Mouse (Mus musculus): ENCODE measurements around the gene Ptgdr2. TPM values are rescaled to one million over a fixed set of nuclear protein-coding genes. Genes with fewer than 3 reads are reported as not detected.

The Ptgdr2 gene
- polyA plus RNA-seq, 1 experiment from 2014 or later, result not detected

DNA sequence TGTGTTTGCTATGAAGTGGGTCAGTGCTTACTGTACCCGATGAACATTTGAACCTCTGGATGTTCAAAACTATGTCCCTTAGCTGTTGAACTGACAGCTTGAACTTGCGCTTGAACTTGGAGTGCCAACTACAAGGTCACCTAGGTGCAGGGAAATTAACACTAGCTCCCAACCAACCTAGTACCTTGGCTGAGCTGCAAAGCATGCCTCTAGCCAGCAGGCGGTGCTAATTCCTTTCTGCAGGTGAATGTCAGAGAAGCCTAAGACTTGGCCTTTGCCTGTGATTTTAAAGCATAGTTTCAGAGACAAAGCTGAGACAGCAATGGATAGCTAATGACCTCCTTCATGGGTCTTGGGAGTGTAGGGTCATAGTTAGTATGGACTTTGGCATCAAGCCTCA is 29.1 kb upstream of the Ptgdr2 start:
- Histone ChIP-seq H3K27ac (no peak overlapping the region), H3K27me3 (no peaks in the 10 kb centered on the region), H3K4me1 (replicated peaks) (peaks cover 8% of the 10 kb centered on the region), H3K9ac (no peak overlapping the region), H3K36me3 (peaks cover 50% of the 10 kb centered on the region), H3K9me3 (replicated peaks) (no peaks in the 10 kb centered on the region), H3K4me3 (replicated peaks) (no peak overlapping the region), H3K4me2 (no peak overlapping the region)
- DNase-seq (peak; percentile 22), ATAC-seq (ENCODE audit: low read depth) (0 out of 2 replicates have a peak, but pooled peaks have one; percentile 27)
- WGBS (ENCODE audit: insufficient replicate concordance), result 54% methylated on average over 3 of the region's 3 CpGs

DNA sequence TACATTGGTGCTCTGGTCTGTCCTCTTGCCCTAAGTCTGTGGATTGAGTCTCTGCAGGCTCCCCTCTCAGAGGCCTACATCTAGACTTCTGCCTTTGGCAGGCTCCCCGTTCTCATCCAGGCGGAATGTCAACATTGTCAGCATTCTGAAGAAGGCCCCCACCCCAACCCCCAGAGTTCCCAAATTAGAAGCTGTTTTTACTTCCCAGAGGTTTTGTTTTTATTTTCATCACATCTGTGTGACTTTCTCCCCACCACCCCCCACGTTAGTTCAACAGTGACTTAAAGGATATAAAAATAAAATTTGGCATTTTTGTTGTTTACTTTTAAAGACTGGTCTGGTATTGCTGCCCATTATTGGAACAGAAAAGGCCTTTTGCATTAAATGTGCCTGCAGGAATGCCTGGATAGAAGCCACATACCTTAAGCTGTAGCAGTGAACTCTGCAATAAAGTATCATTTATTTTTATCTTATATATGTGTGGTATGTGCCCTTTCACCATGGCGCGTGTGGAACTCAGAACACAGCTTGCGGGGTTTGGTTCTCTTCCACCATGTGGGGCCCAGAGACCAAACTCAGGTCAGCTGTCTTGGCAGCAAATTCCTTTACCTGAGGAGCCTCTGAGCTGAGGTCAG is 27.8 kb upstream of the Ptgdr2 start:
- peaks cover 37% of the 10 kb centered on the region for H3K36me3 ChIP-seq
- H3K4me1 ChIP-seq (replicated peaks), result peaks cover 6% of the 10 kb centered on the region
- no peaks in the 10 kb centered on the region for H3K9me3 ChIP-seq (replicated peaks)
- no peaks in the 10 kb centered on the region for H3K27me3 ChIP-seq
- H3K27ac ChIP-seq, result peak overlapping the region; percentile 2
- H3K4me2 ChIP-seq, result no peak overlapping the region
- 77% methylated on average over 6 of the region's 6 CpGs for WGBS (ENCODE audit: insufficient replicate concordance)
- ATAC-seq (ENCODE audit: low read depth) (no peak), DNase-seq (no peak)
- no peak overlapping the region for H3K4me3 ChIP-seq (replicated peaks)
- H3K9ac ChIP-seq, result no peak overlapping the region

DNA sequence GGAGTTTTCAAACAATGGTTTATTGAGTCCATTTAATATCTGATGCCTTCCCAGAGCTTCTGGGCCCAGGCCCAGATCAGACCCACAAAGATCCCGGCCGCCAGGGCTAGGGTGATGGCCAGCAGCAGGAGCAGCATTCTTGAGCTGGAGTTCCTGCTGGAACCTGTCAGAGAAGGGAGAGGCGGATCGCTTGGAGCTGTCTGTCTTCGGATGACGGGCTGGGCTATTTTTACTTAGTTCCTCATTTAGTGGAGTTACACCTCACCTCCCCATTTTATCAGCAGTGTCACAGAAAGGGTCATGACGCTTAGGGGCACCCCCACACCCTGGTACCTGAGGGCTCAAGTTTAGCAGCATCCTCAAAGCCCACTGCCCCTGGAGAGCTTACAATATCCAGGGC is 22.7 kb upstream of the Ptgdr2 start:
- peaks cover 6% of the 10 kb centered on the region for H3K4me1 ChIP-seq (replicated peaks)
- WGBS (ENCODE audit: insufficient replicate concordance), result 13% methylated on average over 7 of the region's 7 CpGs
- no peak overlapping the region for H3K4me3 ChIP-seq (replicated peaks)
- H3K27me3 ChIP-seq, result peaks cover 9% of the 10 kb centered on the region; the same call in 1 of the 2 replicates
- H3K4me2 ChIP-seq, result no peak overlapping the region
- H3K36me3 ChIP-seq, result no peaks in the 10 kb centered on the region
- H3K9ac ChIP-seq, result no peak overlapping the region
- DNase-seq (no peak), ATAC-seq (ENCODE audit: low read depth) (no peak)
- no peaks in the 10 kb centered on the region for H3K9me3 ChIP-seq (replicated peaks)
- H3K27ac ChIP-seq, result no peak overlapping the region

DNA sequence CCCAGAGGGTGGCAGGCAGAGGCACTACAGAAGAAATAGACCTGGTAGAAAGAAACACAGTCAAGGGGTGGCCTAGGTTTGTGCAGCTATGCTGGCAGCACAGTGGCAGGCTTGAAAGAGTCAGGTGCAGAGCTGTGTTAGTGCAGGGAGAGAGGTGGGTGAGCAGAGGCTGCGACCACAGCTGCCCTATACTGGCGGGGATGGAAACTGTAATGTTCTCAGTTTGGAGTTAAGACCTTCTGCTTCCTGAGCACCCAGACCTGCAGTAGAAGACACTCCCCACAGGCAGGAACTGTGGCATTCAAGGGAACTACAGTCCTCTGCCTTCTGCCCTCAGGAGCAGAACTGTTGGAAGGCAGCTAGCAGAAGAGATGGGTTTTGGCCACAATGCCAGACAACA is 22.1 kb upstream of the Ptgdr2 start:
- no peak for ATAC-seq (ENCODE audit: low read depth)
- H3K9ac ChIP-seq, result no peak overlapping the region
- 32% methylated on average over 2 of the region's 2 CpGs for WGBS (ENCODE audit: insufficient replicate concordance)

DNA sequence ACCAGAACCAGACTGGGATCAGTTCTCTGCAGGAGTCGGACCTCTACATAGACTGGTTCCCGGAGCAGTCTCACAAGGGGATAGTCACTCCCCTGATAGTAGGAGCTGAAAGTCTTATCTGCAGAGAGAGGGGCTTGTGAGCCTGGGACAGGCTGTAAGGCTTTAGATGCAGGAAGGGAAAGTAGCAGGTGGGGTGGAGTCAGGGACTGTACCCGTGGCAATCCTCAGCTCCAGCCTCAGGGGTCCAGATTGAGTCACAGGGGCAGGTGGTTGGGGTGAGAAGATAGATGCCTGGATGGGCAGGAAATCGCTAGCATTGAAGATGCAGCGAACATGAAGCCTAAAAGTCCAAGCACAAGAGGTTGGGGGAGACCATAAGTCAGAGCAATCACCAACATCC is 20.5 kb upstream of the Ptgdr2 start:
- Histone ChIP-seq H3K27me3 (peaks cover 9% of the 10 kb centered on the region; the same call in 1 of the 2 replicates), H3K4me1 (replicated peaks) (peaks cover 6% of the 10 kb centered on the region), H3K36me3 (no peaks in the 10 kb centered on the region), H3K4me3 (replicated peaks) (no peak overlapping the region), H3K9me3 (replicated peaks) (no peaks in the 10 kb centered on the region), H3K9ac (no peak overlapping the region), H3K27ac (no peak overlapping the region), H3K4me2 (no peak overlapping the region)
- DNase-seq, result no peak
- 34% methylated on average over 5 of the region's 5 CpGs for WGBS (ENCODE audit: insufficient replicate concordance)
- no peak for ATAC-seq (ENCODE audit: low read depth)

More for the DNA sequence above, 22.1 kb upstream of the Ptgdr2 start:
- Histone ChIP-seq H3K4me1 (replicated peaks) (peaks cover 6% of the 10 kb centered on the region), H3K4me3 (replicated peaks) (no peak overlapping the region), H3K9me3 (replicated peaks) (no peaks in the 10 kb centered on the region), H3K27ac (no peak overlapping the region), H3K36me3 (no peaks in the 10 kb centered on the region), H3K27me3 (peaks cover 9% of the 10 kb centered on the region; the same call in 1 of the 2 replicates), H3K4me2 (no peak overlapping the region)
- DNase-seq, result no peak

DNA sequence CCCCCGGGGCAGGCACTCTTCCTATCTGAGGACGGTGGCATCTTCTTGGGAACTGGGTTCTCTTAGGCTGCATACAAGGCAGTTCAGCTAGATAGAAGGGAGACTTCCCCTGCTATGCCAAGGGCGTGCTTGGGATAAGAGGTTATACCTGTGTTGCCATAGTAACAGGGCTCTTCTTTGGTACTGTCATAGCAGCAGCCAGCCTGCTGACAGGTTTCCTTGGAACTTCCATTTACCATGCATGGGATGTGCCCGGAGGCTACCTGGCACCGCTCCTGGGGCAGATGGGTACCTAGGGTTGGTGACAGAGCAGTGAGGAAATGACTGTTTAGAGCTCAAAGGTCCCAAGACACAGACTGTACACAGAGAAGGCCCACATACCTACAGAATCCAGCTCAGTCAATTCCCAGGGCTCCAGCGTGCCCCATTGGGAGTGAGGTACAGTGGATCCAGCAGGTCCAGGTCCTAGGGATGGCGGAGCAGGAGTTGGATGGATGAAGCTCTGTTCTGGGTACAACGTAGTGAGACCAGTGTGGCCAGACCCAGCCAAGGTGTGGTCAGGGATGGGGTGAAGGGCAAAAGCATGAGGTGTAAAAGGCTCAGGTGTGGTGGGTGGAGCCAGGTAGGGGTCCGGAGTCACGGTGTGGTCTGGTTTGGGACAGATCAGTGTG is 18.5 kb upstream of the Ptgdr2 start:
- H3K4me1 ChIP-seq (replicated peaks), result peaks cover 6% of the 10 kb centered on the region

DNA sequence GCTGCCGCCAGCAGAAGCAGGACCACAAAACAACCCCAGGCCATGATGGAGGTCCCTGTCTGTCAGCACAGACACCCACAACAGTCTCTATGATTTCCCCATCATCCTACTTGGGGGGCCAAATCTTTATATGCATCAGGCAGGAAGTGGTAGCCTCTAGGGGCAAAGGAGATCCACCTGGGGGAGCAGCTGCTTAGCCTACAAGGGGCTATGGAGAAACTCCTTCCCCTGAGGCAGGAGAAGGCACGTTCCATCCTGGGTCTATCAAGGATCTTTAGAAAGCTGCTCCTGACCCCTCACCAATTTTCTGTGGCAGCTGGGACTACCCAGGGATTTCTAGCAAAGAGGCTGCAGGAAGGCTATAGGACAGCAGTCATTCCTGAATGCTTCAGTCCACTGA is 16.4 kb upstream of the Ptgdr2 start, which contains the start of gene Zp1:
Zp1 (minus strand) TSS at position 101 of the 400 bp plus-strand sequence.
- Histone ChIP-seq H3K27me3 (no peaks in the 10 kb centered on the region), H3K4me2 (no peak within 1 kb of the TSS), H3K4me1 (replicated peaks) (peaks cover 6% of the 10 kb centered on the region), H3K4me3 (replicated peaks) (no peak within 1 kb of the TSS), H3K9me3 (replicated peaks) (no peaks in the 10 kb centered on the region), H3K36me3 (no peaks in the 10 kb centered on the region), H3K27ac (no peak within 1 kb of the TSS), H3K9ac (no peak within 1 kb of the TSS)
- WGBS (ENCODE audit: insufficient replicate concordance), result 58% methylated on average over 2 of the region's 2 CpGs
- no peak for DNase-seq
- no peak for ATAC-seq (ENCODE audit: low read depth)

More for the DNA sequence above, 18.5 kb upstream of the Ptgdr2 start:
- Histone ChIP-seq H3K27me3 (peaks cover 9% of the 10 kb centered on the region; the same call in 1 of the 2 replicates), H3K9me3 (replicated peaks) (no peaks in the 10 kb centered on the region), H3K4me2 (no peak overlapping the region), H3K4me3 (replicated peaks) (no peak overlapping the region), H3K36me3 (no peaks in the 10 kb centered on the region), H3K27ac (no peak overlapping the region), H3K9ac (no peak overlapping the region)
- ATAC-seq (ENCODE audit: low read depth) (no peak), DNase-seq (no peak)
- WGBS (ENCODE audit: insufficient replicate concordance), result 78% methylated on average over 10 of the region's 10 CpGs

DNA sequence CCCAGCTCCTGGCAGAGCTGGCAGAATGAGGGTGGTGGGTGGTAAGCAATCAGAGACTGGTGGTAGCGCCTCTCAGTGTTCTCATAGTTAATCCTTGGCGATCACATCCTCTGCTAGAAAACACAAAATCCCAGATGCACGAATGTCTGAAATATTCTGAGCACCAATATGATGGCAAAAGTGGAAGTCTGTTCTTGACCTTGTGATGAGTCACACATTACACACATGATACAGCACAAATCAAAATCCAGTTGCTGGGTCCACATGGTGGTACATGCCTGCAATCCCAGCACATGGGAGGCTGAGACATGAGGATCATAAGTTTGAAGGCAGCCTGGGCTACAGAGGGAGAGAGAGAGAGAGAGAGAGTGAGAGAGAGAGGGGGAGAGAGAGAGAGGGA is 15.9 kb upstream of the Ptgdr2 start:
- H3K4me3 ChIP-seq (replicated peaks), result no peak overlapping the region
- ATAC-seq (ENCODE audit: low read depth) (no peak), DNase-seq (no peak)
- H3K27ac ChIP-seq, result no peak overlapping the region
- H3K9me3 ChIP-seq (replicated peaks), result no peaks in the 10 kb centered on the region
- H3K4me1 ChIP-seq (replicated peaks), result peaks cover 5% of the 10 kb centered on the region
- no peaks in the 10 kb centered on the region for H3K36me3 ChIP-seq
- 54% methylated on average over 3 of the region's 3 CpGs for WGBS (ENCODE audit: insufficient replicate concordance)
- H3K27me3 ChIP-seq, result no peaks in the 10 kb centered on the region
- no peak overlapping the region for H3K4me2 ChIP-seq
- H3K9ac ChIP-seq, result no peak overlapping the region

DNA sequence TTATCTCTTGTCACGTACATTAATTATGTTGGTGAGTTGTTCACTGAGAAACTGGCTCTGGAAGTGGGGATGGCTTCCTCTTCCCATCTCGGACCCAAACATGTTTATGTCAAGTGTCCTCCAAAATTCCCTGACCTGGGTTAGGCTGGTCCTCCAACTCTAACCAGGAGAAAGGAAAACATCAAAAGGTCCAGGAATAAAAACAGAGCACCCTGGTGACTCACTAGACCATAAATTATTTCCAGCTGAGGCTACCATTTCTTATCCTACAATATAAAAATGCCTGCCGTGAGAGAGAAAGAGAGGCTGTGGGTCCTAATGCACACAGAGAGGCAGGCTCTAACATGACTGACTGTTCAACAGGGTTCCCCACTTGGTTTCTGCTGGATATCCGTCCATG is 12.7 kb upstream of the Ptgdr2 start:
- no peaks in the 10 kb centered on the region for H3K9me3 ChIP-seq (replicated peaks)
- 46% methylated on average over 4 of the region's 4 CpGs for WGBS (ENCODE audit: insufficient replicate concordance)

DNA sequence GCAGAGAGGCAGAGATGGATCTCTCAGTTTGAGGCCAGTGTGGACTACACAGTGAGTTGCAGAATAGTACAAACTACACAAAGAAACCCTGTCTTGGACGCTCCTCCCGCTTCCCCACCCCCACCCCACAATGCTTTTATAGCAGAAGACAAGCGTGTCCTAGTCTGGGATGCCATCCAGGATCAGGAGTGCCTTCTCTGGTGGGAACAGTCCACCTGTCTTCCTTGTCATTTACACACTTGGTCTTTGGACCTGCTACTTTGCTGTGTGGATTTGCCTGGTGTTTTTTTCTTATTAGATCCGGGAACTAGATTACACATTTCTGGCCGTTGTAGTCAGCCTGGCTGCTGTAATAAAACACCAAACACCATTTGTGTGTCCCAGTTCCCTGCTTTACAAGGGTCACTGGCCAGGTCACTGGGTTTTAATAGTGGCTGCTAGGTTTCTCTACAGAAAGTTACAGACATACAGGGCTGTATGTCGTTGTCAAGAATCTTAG is 10.8 kb upstream of the Ptgdr2 start:
- H3K27ac ChIP-seq, result no peak overlapping the region

More for the DNA sequence above, 12.7 kb upstream of the Ptgdr2 start:
- H3K4me2 ChIP-seq, result no peak overlapping the region
- no peak overlapping the region for H3K27ac ChIP-seq
- ATAC-seq (ENCODE audit: low read depth) (no peak), DNase-seq (no peak)
- no peak overlapping the region for H3K4me3 ChIP-seq (replicated peaks)
- H3K9ac ChIP-seq, result no peak overlapping the region
- H3K36me3 ChIP-seq, result no peaks in the 10 kb centered on the region
- H3K27me3 ChIP-seq, result no peaks in the 10 kb centered on the region
- no peaks in the 10 kb centered on the region for H3K4me1 ChIP-seq (replicated peaks)

DNA sequence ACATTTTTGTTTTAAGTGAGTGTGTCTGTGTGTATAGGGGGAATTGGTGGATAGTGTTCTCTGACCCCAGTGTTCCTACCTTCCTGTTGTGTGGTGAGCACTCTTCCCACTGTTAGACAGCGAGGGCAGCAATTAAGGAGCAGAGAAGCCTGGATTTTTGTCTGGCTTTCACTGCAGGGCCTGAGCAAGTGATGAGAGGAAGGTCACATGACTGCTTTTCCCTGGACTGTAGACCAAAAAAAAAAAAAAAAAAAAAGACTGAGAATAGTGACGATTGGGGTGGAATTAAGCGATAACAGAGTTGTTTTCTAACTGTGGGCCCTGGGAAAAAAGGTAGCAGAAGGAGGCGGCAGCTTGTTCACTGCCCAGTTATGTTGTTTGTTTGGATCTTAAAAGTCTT is 10.3 kb upstream of the Ptgdr2 start:
- no peak for DNase-seq
- no peak overlapping the region for H3K4me2 ChIP-seq
- no peaks in the 10 kb centered on the region for H3K36me3 ChIP-seq
- no peak for ATAC-seq (ENCODE audit: low read depth)
- no peaks in the 10 kb centered on the region for H3K4me1 ChIP-seq (replicated peaks)
- 55% methylated on average over 4 of the region's 4 CpGs for WGBS (ENCODE audit: insufficient replicate concordance)
- H3K9me3 ChIP-seq (replicated peaks), result no peaks in the 10 kb centered on the region
- no peak overlapping the region for H3K9ac ChIP-seq
- no peaks in the 10 kb centered on the region for H3K27me3 ChIP-seq
- H3K4me3 ChIP-seq (replicated peaks), result no peak overlapping the region
- H3K27ac ChIP-seq, result no peak overlapping the region

More for the DNA sequence above, 10.8 kb upstream of the Ptgdr2 start:
- 60% methylated on average over 6 of the region's 6 CpGs for WGBS (ENCODE audit: insufficient replicate concordance)
- no peak overlapping the region for H3K9ac ChIP-seq
- no peaks in the 10 kb centered on the region for H3K9me3 ChIP-seq (replicated peaks)
- no peaks in the 10 kb centered on the region for H3K27me3 ChIP-seq
- no peak overlapping the region for H3K4me2 ChIP-seq
- DNase-seq, result no peak
- H3K36me3 ChIP-seq, result no peaks in the 10 kb centered on the region
- no peak overlapping the region for H3K4me3 ChIP-seq (replicated peaks)
- ATAC-seq (ENCODE audit: low read depth), result no peak
- no peaks in the 10 kb centered on the region for H3K4me1 ChIP-seq (replicated peaks)

Data from liver, embryonic 13.5 days (tissue).